Mouse (Mus musculus): ENCODE data around the gene Myo16.

DNA sequence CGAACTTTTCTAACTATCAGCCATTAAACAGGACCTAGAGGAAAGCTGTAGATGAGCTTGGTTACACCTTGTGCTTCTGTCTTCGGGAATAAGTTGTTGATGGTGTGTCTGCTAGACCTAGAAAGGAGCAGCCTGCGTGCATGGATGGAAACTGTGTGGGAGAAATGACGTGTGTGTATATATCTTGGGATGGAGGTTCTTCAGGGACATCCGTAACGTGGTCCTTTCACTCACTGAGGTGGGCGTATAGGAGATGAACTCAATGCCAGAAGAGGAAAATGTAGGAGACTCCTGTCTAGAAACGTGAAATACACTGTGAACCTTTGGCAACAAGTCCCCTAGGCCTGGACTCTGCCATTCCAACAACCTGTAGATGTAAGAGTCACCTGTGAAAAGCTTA, 392.8 kb downstream of the Myo16 start:
- TF ChIP-seq CTCF (IDR thresholded peaks at IDR 0.05): no peak
- TF ChIP-seq POLR2A (IDR thresholded peaks at IDR 0.05; ENCODE audit: insufficient read depth, low read depth, low read length): no peak

Measured in heart, adult 2 months (tissue).